Mouse (Mus musculus): ENCODE measurements around the gene Chst12.

Chst12 gene

DNA sequence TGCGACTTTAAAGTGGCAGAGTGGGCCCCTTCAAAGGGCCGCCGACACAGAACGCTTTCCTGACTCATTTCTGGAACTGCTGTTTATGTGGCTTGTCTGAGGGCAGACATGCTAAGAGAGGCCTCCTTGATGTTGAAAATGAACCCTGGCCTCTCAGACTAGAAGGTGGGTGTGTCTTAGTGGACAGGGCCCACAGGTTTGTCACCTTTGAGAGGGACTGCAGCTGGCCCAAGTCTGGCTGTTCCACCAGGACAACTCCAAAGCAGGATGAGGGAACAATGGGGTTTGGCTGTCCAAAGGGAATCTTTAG, 12.5 kb downstream of the Chst12 start:
- DNase-seq, result no peak

DNA sequence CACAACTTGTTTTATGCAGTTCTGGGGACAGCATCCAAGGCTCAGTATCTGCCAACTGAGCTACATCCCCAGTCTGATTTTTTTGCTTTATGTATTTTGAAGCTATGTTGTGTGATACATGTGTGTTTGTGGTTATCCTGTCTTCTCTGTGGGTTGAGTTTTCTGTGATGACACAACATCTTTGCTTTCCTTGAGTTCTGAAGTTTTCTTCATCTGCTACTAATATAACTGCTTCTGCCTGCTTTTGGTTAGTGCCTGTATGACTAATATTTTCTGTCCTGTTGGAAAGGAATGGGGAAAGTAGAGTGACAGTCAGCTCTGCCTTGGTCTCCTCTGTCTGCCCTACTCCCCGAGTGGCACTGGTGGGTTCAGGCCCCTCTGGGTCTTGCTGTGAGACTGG, 15.8 kb downstream of the Chst12 start:
- DNase-seq, result no peak

DNA sequence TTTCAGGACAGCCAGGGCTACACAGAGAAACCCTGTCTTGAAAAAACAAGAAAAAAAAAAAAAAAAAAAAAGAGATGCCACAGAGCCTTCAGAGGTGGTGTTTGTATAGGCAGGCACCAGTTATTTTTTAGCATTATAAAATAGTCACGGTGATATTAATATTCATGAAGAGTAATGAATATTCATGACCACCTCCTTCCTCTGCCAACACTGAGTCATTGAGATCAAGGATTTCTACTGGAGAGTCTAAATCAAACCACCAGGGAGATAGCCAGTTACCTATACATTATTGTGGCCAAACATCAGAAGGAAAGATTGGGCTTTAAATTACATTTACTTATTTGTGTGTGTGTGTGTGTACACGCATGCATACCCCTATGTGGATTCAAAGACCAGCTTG, 21.4 kb downstream of the Chst12 start:
- DNase-seq, result no peak

DNA sequence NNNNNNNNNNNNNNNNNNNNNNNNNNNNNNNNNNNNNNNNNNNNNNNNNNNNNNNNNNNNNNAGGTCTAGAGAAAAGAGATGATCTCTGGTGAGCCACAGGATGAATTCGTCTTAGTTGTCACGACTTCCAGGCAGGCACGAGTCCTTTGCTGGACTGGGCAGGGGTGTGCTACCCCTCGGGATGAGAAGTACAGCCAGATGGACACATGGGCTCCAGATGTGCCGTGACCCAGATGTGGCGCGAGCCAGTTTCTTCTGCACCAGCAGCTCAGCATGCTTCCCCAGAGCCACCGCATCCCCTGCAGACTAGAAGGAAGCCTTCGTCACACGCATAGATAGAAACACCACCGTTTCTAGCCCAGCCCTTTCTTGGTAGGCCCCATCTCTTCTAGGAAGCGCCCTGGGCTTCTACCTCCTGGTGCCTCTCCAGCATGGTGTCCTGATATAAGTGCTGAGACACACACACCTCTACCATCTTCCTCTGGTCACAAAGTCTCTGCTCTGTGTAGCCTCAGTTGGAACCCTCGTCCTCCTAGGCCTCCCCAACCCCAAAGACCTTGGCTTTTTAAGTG, 32.8 kb downstream of the Chst12 start:
- DNase-seq, result no peak

DNA sequence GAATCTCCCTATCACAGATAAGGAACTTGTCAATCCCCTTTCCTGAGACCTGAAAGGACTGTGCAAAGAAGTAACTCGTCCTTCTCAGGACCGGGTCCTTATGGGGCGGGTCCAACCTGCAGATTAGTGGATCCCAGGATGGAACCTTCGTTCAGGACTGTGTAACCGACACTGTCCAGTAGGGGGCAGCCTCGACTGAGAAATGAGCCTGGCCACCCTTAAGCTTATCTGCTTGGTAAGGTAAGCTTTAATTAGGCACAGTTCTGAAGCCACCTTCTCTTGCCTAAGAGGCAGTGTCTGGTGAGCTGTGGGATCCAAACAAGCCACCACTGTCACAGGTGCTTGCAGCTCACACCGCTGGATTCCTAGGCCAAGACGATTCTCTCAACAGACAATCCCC, 34.8 kb downstream of the Chst12 start:
- DNase-seq, result peak; percentile 53 to 57

DNA sequence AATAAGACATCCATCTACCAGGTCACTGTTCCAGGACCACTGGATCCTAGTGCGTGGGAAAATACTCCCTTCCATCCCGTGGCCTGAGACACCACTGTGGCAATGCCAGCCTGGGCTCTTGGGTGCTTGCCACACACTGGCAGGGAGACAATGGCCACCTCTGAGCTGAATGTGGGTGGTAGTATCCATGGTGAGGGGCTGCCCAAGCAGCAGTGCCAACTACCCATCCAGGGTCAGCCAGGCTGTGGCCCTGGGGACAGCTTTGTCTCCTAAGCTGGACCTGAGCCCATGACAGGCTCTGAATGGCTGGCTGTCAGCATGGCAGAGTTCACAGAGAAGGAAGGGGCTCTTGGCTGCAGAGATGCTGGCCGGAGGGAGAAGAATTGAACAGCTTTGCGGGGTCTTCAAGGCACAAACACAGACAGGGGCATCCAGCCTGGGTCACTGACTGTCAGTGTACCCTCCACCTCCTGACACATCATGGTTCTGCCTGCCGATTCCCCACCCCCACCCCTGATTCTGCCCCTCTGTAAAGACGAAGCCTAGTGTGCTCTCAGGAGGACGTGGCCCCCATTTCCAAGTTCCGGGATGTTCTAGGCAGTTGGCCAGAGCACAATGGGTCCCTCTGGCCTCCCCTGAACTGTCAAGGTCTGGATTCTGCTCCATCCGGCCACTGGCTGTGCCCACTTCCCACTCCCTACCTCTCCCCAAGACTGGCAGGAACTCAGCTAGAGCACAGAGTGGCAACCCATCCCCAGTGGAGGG, 37.6 kb downstream of the Chst12 start:
- DNase-seq, result no peak

DNA sequence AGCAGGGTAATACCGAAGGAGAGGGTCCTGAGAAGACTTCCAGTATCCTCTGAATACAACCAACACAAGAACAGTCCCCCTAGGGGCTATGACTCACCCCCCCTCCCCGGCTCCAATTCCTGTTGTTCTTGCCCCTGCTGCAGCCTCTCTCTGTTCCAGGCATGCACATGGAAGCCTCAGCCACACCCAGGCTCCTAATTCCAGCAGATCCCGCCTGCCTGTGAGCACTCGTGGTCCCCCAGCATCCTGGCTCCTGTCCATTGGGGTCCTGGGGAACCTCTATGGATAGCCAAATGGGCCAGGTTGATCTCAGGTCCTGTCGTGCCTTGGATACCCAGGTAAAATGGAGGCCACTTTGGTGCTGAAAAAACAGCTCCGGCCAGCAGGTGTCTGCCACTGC, 40.3 kb downstream of the Chst12 start:
- no peak for DNase-seq

DNA sequence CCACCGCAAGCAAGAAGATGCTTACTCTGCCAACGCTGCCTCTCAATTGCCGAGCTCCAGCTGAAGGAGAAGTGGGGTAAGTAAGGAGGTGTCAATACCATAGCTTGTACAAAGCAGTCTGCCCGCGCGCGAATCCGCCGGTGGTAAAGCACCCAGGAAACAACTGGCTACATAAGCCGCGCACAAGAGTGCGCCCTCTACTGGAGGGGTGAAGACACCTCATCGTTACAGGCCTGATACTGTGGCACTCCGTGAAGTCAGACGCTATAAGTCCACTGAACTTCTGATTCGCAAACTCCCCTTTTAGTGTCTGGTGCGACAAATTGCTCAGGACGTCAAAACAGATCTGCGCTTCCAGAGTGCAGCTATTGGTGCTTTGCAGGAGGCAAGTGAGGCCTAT, 41.0 kb downstream of the Chst12 start:
- DNase-seq, result no peak

DNA sequence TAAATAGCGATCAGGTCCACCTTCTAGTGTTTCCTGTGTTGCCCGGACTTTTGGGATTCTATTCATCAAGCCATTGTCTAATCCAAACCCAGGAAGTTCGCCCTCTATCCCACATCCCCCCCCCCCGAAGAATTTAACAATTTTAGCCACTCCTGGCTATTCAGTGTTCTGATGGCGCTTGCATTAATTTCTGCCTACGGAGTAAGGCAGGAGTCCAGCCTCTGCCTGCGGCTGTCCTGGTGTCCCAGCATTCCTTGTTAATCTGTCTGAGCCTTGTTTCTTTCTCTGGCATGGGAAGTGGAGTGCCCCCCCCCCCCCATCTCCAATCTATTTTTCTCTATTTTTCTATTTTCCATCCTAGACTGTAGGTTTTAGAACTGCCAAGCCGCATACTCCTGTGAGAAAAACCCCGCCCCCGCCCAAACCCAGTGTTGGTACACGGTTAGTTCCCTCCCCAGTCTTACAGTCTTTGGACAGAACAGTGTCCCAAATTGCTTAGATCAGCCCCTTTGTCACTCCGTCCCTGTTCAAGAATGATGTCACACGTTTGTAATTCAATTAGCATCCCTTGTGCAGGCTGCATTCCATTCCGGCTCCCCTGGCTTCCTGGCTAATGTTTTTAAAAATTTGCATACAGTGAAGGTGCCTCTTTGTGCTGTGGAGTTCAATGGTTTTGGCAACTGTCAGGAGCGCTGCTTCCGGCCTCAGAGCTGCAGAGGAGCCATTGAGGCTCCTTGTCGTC, 44.1 kb downstream of the Chst12 start:
- DNase-seq, result no peak

DNA sequence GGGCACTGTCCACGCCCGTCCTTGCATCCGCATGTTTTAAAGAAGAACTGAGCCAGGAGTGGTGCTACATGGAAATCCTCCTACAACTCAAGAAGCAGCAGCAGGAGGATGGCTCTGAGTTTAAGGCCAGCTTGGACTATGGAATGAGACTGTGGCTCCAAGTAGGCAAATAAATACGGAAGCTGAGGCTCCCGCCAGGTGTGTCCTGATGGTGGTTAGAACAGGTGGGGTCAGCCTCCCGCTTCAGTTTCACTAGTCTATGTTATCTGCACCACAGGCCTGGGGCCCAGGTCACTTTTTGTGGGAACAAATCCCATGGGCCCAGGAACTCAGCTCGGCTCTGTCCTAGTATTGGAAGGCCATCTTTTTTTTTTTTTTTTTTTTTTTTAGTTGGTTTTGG, 48.4 kb downstream of the Chst12 start:
- no peak for DNase-seq

DNA sequence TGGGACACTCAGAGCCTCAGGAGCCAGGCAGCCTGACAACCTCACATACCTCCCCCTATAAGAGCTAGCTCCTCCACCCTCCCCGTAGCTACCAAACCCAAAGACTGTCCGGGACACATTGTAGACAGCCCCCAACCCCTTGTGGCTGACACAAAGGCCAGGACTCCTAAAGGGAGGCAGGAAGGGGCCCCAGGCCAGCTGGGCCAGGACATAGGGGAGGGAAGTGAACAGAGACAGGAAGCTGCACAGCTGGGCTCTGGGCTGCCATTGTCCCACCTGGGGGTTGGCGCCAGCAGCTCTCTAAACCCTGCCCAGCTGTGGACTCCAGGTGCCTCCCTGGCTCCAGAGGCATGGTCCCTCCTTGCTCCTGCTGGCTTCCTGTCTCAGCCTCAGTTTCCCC, 51.5 kb downstream of the Chst12 start:
- DNase-seq, result peak in 1 of 2 experiments; percentile 25

DNA sequence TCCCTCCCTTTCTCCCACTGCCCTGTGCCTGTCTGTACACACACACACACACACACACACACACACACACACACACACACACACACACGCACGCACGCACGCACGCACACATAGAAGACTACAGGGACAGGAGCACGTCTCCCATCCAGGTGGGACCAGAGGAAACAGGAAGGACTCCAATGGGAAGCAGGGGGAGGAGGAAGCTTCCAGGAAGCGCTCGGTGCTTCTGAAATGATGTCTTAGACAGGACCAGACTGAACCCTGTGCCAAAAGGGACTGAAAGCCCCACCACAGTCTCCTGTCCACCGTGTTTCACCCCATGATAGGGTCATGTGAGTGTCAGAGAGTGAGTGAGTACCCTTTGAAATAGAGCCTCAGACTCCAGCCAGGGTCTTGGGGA, 57.3 kb downstream of the Chst12 start:
- no peak for DNase-seq

DNA sequence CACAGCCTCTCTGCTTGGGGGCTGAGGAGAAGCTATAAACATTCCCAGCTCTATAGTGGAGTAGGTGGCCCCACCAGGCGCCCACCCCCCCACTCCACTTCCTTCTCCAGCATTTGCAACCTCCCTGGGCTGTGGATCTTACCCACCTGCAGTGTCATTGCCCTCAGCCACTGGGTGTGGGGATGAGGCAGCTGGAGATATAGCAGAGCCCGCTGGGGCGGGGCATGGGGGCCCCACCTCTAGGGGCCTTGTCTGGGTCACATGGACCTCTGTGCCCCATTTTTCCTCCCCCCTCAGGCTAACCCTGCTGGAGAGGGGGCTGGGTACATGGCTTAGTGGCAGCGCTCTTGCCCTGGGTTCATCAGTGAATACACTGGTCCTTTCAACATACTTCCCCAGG, 59.5 kb downstream of the Chst12 start, which contains the start of gene Grifin:
Gene Grifin, minus strand, starts transcription at position 176 of the 400 bp plus-strand sequence.
- DNase-seq, result no peak

DNA sequence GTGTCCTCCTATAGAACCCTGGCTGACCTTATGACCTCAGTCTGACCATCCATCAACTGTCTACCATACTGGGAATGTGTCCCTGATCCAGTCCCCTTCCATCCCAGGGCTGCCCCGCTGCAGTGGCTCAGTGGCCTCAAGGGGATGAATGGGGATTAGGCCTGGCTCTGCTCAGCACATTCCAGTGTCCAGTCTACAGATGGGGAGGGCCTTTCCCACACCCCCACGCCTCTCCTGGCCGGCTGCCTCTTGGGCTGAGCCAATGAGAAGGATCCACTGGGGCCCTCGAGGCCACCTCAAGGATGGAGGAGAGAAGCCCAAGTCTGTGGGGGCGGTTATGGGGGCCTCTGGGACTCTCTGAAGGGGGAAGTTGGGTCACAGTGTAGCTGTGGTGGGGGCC, 60.1 kb downstream of the Chst12 start:
- no peak for DNase-seq

DNA sequence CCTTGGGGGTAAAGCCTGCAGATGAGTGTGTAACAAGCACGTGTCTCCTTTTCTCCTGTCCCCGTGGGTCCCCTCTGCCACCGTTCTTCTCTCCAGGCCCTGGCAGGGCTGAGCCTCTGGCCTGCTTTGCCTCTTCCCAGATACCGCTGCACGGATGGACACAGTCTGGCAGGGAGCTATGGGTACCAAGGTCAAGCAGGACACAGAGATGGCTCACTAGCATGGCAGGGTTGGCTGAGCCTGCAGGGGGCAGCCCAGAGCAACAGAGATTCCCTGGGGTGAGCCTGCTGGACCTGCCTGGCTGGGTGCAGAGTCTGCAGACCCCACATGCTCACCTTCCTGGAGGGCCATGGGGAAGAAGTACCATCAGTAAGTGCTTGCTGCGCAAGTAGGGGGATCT, 60.5 kb downstream of the Chst12 start:
- DNase-seq, result peak in 1 of 2 experiments; percentile 35

DNA sequence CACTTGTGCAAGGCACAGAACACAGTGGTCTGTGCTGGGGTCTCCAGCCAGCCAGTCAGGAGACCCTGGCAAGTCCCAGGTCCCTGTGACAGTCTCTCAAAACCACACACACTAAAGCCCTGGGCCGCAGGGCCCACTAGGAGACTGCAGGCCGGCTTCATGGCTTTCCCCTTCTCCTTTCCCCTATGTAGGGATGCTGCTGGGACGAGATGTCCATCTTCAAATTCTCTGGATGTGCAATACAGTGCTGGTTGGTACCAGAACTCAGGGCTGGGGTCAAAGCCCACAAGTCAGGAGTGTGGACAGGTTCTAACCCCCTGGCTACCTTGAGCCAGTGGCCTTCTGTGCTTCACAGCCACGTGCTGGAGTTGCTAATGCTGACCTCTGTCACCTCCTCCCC, 60.9 kb downstream of the Chst12 start:
- DNase-seq, result no peak

DNA sequence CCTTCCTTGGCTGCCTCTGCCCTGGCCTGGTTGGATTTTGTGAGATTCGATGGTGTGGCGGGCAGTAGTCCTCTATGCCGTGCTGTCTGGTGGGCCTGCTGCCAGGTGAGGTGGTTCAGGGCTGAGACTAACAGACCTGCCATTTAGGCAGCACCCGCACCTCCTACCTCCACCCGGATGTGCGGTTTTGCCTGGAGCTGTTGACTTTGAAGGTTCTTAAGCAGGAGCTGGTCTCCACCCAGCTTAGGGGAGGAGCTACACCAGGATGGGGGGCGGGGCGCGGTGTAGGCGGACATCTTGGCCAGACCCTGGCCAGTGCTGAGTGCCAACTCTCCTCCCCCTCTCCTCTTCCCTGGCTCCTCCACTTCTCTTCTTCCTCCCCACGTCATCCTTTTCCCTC, 62.0 kb downstream of the Chst12 start:
- DNase-seq, result peak; percentile 74 to 86

DNA sequence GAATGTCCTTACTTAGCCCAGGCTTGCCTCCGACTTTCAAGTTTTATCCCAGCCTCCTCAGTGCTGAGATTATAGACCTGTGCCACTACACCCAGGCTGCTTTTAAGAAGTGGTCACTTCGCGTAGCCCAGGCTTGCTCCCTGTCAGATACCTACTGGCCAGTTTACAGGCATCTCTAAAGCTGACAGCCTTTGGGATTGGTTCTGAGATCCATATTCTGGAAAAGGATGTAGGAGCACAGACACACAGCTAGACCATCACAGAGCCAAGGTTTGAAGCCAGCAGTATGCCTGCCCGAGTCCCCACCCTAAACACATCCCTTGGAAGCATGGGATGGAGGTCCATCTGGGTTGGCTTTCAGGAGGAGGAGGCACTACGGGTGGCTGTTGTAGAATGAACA, 62.4 kb downstream of the Chst12 start:
- DNase-seq, result no peak

DNA sequence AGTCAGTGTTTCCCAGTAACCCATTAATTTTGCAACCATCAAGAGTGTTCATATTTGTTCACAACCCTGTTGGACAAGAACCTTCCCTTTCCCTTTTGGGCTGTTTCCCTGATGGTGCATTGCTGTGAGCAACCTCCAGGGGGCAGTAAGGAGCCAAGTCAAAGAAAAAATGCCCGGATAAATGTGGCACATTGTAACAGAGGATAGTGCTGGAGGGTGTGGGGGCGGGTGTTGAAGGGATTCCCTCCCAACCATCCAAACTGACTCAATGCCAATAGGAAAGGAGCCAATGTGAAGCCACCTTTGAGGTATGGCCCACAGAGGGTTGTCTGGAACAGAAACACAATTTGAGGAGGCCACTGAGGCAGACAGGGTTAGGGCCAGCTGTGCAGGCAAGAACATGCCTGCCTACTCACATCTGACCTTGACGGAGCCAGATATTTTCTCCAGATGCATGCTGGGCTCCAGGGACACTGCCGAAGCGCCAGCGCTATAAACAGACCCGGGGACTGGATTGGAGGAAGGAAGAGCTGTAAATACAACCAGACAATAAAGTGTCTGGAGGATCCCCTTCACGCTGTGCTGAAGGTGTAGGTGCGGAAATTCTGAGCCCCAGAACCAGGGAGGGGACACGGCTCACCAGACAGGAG, 63.1 kb downstream of the Chst12 start:
- peak in 1 of 2 experiments; percentile 41 for DNase-seq

DNA sequence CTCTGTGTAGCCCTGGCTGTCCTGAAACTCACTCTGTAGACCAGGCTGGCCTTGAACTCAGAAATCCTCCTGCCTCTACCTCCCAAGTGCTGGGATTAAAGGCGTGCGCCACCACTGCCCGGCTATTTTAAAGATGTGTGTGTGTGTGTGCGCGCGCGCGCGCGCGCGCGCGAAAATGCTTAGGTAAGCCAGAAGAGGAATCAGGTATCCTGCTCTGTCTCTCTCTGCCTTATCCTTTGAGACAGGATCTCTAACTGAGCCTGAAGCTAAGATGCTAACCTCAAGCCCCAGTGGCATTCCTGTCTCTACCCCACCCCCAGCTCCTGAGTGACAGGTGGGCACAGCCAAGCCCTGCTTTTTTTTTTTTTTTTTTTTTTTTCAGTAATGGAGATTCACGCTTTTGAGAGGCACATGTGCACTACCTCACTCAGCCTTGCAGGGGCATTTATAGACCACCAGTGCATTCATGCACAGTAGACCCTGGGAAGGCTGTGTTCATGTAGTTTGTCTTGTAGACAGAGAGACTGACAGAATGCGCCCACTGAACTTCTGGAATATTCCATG, 63.8 kb downstream of the Chst12 start:
- DNase-seq, result no peak

DNA sequence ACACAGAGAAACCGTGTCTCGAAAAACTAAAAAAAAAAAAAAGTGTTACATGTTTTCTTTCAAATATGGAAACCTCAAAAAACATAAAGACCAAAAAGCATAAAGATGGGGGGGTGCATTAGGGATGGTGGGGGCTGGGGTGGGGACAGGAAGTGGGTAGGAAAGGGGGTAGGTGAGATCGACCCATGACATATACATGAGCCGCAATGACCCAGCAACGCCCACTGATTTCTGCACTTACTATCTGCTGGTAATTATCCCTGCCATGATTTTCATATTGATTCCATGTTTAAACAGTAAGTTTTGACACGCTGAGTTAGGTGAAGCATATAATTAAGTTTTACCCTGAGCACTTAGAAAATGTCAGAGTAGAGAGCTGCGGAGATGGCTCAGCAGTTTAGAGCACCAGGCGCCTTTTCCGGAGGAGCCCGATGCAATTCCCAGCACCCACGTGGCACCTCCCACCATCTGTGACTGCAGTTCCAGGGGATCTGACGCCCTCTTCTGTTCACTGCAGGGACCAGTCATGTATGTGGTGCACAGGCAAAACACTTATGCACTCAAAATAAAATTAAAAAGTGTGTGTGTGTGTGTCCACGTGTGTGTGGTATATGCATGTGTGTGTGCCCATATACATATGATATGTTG, 65.0 kb downstream of the Chst12 start:
- no peak for DNase-seq

DNA sequence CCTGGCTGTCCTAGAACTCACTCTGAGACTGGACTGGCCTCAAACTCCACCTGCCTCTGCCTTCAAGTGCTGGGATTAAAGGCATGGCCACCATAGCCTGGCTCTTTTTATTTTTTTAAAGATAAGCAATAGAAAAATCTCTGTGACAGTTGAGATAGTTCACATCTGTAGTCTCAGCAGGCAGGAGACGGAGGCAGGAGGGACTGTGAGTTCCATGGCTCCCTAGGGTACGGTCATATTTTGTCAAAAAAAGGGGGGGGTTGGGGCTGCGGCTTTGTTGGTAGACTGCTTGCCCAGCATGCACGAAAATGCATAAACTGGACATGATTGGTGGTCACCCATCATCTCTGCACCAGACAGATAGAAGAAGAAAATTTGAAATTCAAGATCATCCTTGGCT, 65.9 kb downstream of the Chst12 start:
- DNase-seq, result no peak

DNA sequence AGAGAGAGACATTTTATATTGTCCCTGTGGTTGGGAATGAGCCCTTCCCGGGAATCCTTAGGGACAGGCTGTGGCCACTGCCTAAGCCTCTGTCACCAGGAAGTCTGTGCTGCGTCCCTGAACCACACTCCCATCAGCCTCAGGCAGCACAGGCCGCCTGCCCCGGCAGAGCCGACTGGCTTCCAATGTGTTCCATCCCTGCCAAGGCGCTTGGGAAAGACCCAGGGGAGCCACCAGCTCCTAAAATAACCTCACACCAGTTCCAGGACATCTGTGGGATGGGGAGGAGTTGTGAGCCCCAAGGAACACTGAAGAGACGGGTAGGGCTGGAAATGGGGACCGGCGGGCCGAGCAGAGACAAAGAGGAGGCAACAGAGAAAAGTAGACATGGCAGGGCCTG, 66.3 kb downstream of the Chst12 start:
- DNase-seq, result no peak

Data from thymus, adult 18-20 months (tissue).